Mouse (Mus musculus) myocyte (in vitro differentiated cells): ENCODE data around the gene Olfr1186. TPM values are rescaled to one million over a fixed set of nuclear protein-coding genes. Genes with fewer than 3 reads are reported as not detected.

Experiments
- H3K27me3 ChIP-seq: one replicate; pipeline ENCODE4 v1.6.1; 2011; ENCODE audit not compliant: control insufficient read depth, insufficient read depth, insufficient read length
- H3K36me3 ChIP-seq: one replicate; pipeline ENCODE4 v1.6.1; 2011; ENCODE audit not compliant: control insufficient read depth, insufficient read depth
- H3K4me2 ChIP-seq: one replicate; pipeline ENCODE4 v1.6.1; 2011; ENCODE audit warnings: low read depth, control low read depth
- H3K4me3 ChIP-seq: one replicate; pipeline ENCODE4 v1.5.1; 2011; ENCODE audit warnings: mild to moderate bottlenecking, control low read depth, moderate library complexity
- H3K79me2 ChIP-seq: one replicate; pipeline ENCODE4 v1.6.1; 2011; ENCODE audit not compliant: control insufficient read depth, insufficient read depth
- H3ac ChIP-seq: one replicate; pipeline ENCODE4 v1.6.1; 2011; ENCODE audit not compliant: control insufficient read depth, insufficient read length
- CEBPB ChIP-seq: IDR thresholded peaks from 2 replicates; pipeline ENCODE4 v1.6.1; 2011; ENCODE audit warnings: mild to moderate bottlenecking, moderate library complexity; ENCODE audit not compliant: poor library complexity, insufficient read depth, severe bottlenecking
- E2F4 ChIP-seq: IDR thresholded peaks from one replicate; pipeline ENCODE4 v1.6.1; 2011; ENCODE audit warnings: mild to moderate bottlenecking, control low read depth, moderate library complexity; ENCODE audit not compliant: insufficient read depth
- MAX ChIP-seq: IDR thresholded peaks from one replicate; pipeline ENCODE4 v1.6.1; 2011; ENCODE audit warnings: low read depth, mild to moderate bottlenecking, control low read depth
- MYOD1 ChIP-seq, 3 experiments: IDR thresholded peaks; one replicate each; pipeline ENCODE4 v1.6.1; 2011; ENCODE audit warnings: control low read depth in 2 of 3, low read depth in 2 of 3, mild to moderate bottlenecking in 2 of 3, moderate library complexity in 1 of 3; ENCODE audit not compliant: insufficient read length in 2 of 3, control insufficient read depth in 1 of 3
- MYOG ChIP-seq, 3 experiments: IDR thresholded peaks; one replicate each; pipeline ENCODE4 v1.6.1; 2011; ENCODE audit warnings: control low read depth in 2 of 3, low read depth in 2 of 3, mild to moderate bottlenecking in 2 of 3; ENCODE audit not compliant: insufficient read length in 2 of 3, control insufficient read depth in 1 of 3, insufficient read depth in 1 of 3
- POLR2A ChIP-seq: IDR thresholded peaks from one replicate; pipeline ENCODE4 v1.6.1; 2011; ENCODE audit warnings: low read depth, mild to moderate bottlenecking, control low read depth, moderate library complexity; ENCODE audit not compliant: insufficient read length
- POLR2AphosphoS2 ChIP-seq: IDR thresholded peaks from one replicate; pipeline ENCODE4 v1.6.1; 2011; ENCODE audit warnings: low read depth, control low read depth; ENCODE audit not compliant: insufficient read length
- REST ChIP-seq: IDR thresholded peaks from one replicate; pipeline ENCODE4 v1.6.1; 2011; ENCODE audit warnings: mild to moderate bottlenecking, control low read depth, moderate library complexity; ENCODE audit not compliant: insufficient read depth, insufficient read length
- SRF ChIP-seq: IDR thresholded peaks from one replicate; pipeline ENCODE4 v1.6.1; 2011; ENCODE audit warnings: low read depth; ENCODE audit not compliant: control insufficient read depth, insufficient read length
- TCF12 ChIP-seq: IDR thresholded peaks from one replicate; pipeline ENCODE4 v1.6.1; 2011; ENCODE audit warnings: mild to moderate bottlenecking, control low read depth; ENCODE audit not compliant: poor library complexity, insufficient read depth, severe bottlenecking
- TCF3 ChIP-seq: IDR thresholded peaks from one replicate; pipeline ENCODE4 v1.6.1; 2011; ENCODE audit warnings: low read depth, control low read depth; ENCODE audit not compliant: insufficient read length
- USF1 ChIP-seq: IDR thresholded peaks from one replicate; pipeline ENCODE4 v1.6.1; 2011; ENCODE audit warnings: low read depth, mild to moderate bottlenecking, control low read depth, moderate library complexity
- polyA plus RNA-seq: library from polyadenylated mRNA; unstranded; fragments of >200 nt; fragmentation: generic; extraction: Trizol; gene quantifications from one replicate; pipeline ENCODE4 v1.2.1, GENCODE M21; 2012; ENCODE audit warnings: missing spikeins

The Olfr1186 gene
- not detected for polyA plus RNA-seq

- Histone ChIP-seq H3K79me2 (no peaks in the 10 kb centered on the region), H3K36me3 (no peaks in the 10 kb centered on the region), H3K27me3 (no peaks in the 10 kb centered on the region), H3K4me3 (no peak within 1 kb of the TSS), H3K4me2 (no peak within 1 kb of the TSS), H3ac (no peak within 1 kb of the TSS)
- TF ChIP-seq MYOD1 (IDR thresholded peaks at IDR 0.05; ENCODE audit: control insufficient read depth in 1 of 3, insufficient read length in 2 of 3, low read depth in 2 of 3) (no peak), TCF12 (no peak), POLR2A (no peak), REST (no peak), USF1 (no peak), POLR2AphosphoS2 (no peak), MAX (no peak), CEBPB (no peak), TCF3 (no peak), SRF (no peak), E2F4 (no peak), MYOG (IDR thresholded peaks at IDR 0.05; ENCODE audit: control insufficient read depth in 1 of 3, insufficient read depth in 1 of 3, insufficient read length in 2 of 3, low read depth in 2 of 3) (no peak)
Observed at GRCm38 (mm10) chr2:88518251-88518650, at the start of gene Olfr1186. Olfr1186 (plus strand) TSS chr2:88518551.

- Histone ChIP-seq H3K4me2 (no peak within 1 kb of the TSS), H3K4me3 (no peak within 1 kb of the TSS), H3ac (no peak within 1 kb of the TSS), H3K27me3 (no peaks in the 10 kb centered on the region), H3K79me2 (no peaks in the 10 kb centered on the region), H3K36me3 (no peaks in the 10 kb centered on the region)
- TF ChIP-seq MYOG (IDR thresholded peaks at IDR 0.05; ENCODE audit: control insufficient read depth in 1 of 3, insufficient read depth in 1 of 3, insufficient read length in 2 of 3, low read depth in 2 of 3) (no peak), TCF12 (no peak), MAX (no peak), POLR2A (no peak), TCF3 (no peak), SRF (no peak), REST (no peak), E2F4 (no peak), MYOD1 (IDR thresholded peaks at IDR 0.05; ENCODE audit: control insufficient read depth in 1 of 3, insufficient read length in 2 of 3, low read depth in 2 of 3) (no peak), CEBPB (no peak), POLR2AphosphoS2 (no peak)
Observed at GRCm38 (mm10) chr2:88483298-88483697, 35.1 kb upstream of the Olfr1186 start, which contains the start of gene Olfr1184. Olfr1184 (plus strand) TSS chr2:88483598.

DNA sequence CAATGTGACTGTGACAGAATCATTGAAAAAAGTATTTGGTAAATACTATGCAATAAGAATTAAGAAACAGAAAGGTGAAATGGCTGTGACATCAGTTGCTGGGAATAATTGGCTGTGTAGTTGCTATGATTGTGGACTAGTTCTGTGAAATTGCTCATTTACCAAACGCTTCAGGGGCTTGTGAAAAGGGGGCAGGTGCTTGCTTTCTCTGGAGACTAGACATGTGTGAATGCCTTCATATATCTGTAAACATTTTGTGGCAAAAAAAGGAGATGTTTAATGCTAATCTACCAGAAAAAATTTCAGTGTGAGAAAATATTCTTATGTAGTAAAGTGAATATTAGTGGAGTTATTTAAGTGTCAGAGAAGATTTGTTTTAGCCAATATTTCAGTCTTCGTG lies 25.3 kb upstream of the Olfr1186 start, which contains the start of gene Olfr1185-ps1:
Gene Olfr1185-ps1, plus strand, starts transcription at position 301 of the 400 bp plus-strand sequence.
- Histone ChIP-seq H3K79me2 (no peaks in the 10 kb centered on the region), H3ac (no peak within 1 kb of the TSS), H3K36me3 (no peaks in the 10 kb centered on the region), H3K4me2 (no peak within 1 kb of the TSS), H3K27me3 (no peaks in the 10 kb centered on the region), H3K4me3 (no peak within 1 kb of the TSS)
- TF ChIP-seq USF1 (no peak), CEBPB (no peak), TCF3 (no peak), E2F4 (no peak), TCF12 (no peak), POLR2A (no peak), REST (no peak), POLR2AphosphoS2 (no peak), MYOD1 (IDR thresholded peaks at IDR 0.05; ENCODE audit: control insufficient read depth in 1 of 3, insufficient read length in 2 of 3, low read depth in 2 of 3) (no peak), SRF (no peak), MAX (no peak), MYOG (IDR thresholded peaks at IDR 0.05; ENCODE audit: control insufficient read depth in 1 of 3, insufficient read depth in 1 of 3, insufficient read length in 2 of 3, low read depth in 2 of 3) (no peak)

- H3K79me2 ChIP-seq: no peaks in the 10 kb centered on the region
- H3ac ChIP-seq: no peak overlapping the region
- H3K4me2 ChIP-seq: no peak overlapping the region
- TF ChIP-seq MYOG (IDR thresholded peaks at IDR 0.05; ENCODE audit: control insufficient read depth in 1 of 3, insufficient read depth in 1 of 3, insufficient read length in 2 of 3, low read depth in 2 of 3) (no peak), CEBPB (no peak), USF1 (no peak), SRF (no peak), MYOD1 (IDR thresholded peaks at IDR 0.05; ENCODE audit: control insufficient read depth in 1 of 3, insufficient read length in 2 of 3, low read depth in 2 of 3) (no peak), POLR2A (no peak), TCF12 (no peak), MAX (no peak), POLR2AphosphoS2 (no peak), REST (no peak), TCF3 (no peak), E2F4 (no peak)
- no peak overlapping the region for H3K4me3 ChIP-seq
- H3K36me3 ChIP-seq: no peaks in the 10 kb centered on the region
- no peaks in the 10 kb centered on the region for H3K27me3 ChIP-seq
Observed at GRCm38 (mm10) chr2:88525720-88526119, 7.4 kb downstream of the Olfr1186 start.
